In genomic region chr7:6362268-6363046, GRCm38 (mm10) we compare ENCODE assay signal across 9 mouse cellular contexts. TPM values are rescaled to one million over a fixed set of nuclear protein-coding genes. Genes with fewer than 3 reads are reported as not detected.
DNase-seq lines count a peak whose midpoint lies in the region; ATAC-seq and TF ChIP-seq lines count a peak whose summit lies in the region.
"Had no signal": no experiment of that assay in that cellular context is flagged by ENCODE, and none has a peak within 500 bp of the region (broad histone marks: within the 10 kb centered on the region; RNA-seq: fewer than 3 reads in every experiment).

No protein-coding gene starts in this region.

- H3K4me3 ChIP-seq in embryonic facial prominence, embryonic 14.5 days (ENCODE audit: low read depth, low read length) = peak overlapping the region; percentile 46
- peak overlapping the region; percentile 75 for H3K4me3 ChIP-seq in heart, adult 2 months
- H3K4me3 ChIP-seq in limb, embryonic 13.5 days = peak overlapping the region; percentile 59
- H3K4me3 ChIP-seq in midbrain, embryonic 16.5 days (ENCODE audit: low read depth, low read length) = peak overlapping the region; percentile 58

- peak overlapping the region; percentile 86 for H3K27ac ChIP-seq in embryonic facial prominence, embryonic 14.5 days (replicated peaks; ENCODE audit: low read depth, low read length)
- H3K27ac ChIP-seq in heart, adult 2 months = peak overlapping the region; percentile 71
- peak overlapping the region; percentile 87 for H3K27ac ChIP-seq in limb, embryonic 13.5 days
- H3K27ac ChIP-seq in midbrain, embryonic 16.5 days (ENCODE audit: low read length) = peak overlapping the region; percentile 91

- peaks cover 6% of the 10 kb centered on the region for H3K4me1 ChIP-seq in embryonic facial prominence, embryonic 14.5 days (ENCODE audit: control insufficient read depth, insufficient read depth, low read length)
- peaks cover 1% of the 10 kb centered on the region; the same call in 1 of the 2 replicates for H3K4me1 ChIP-seq in heart, adult 2 months (ENCODE audit: control insufficient read depth, insufficient read depth, low read length)
- H3K4me1 ChIP-seq in limb, embryonic 13.5 days = peaks cover 8% of the 10 kb centered on the region
- peaks cover 22% of the 10 kb centered on the region for H3K4me1 ChIP-seq in midbrain, embryonic 16.5 days (ENCODE audit: control insufficient read depth, insufficient read depth, low read length)

- peak; percentile 98 for DNase-seq in 3134 (ENCODE audit: extremely low read depth, insufficient read length, low spot score)
- peak; percentile 88 to 97 for DNase-seq in adrenal gland, postnatal 4 days (ENCODE audit: low spot score in 2 of 2)
- peak; percentile 99 for DNase-seq in embryonic facial prominence, embryonic 14.5 days (ENCODE audit: low spot score)
- peak; percentile 97 for DNase-seq in heart, adult 2 months
- peak; percentile 99 for DNase-seq in kidney, adult 8-10 months
- peak; percentile 84 to 97 for DNase-seq in spleen, postnatal 10 days (ENCODE audit: low spot score in 2 of 2)

- H3K79me2 ChIP-seq in heart, adult 2 months (replicated peaks; ENCODE audit: control insufficient read depth, insufficient read depth, low read length) = no peaks in the 10 kb centered on the region

- H3K27me3 ChIP-seq in embryonic facial prominence, embryonic 14.5 days (replicated peaks; ENCODE audit: control insufficient read depth, insufficient read depth, low read length) = no peaks in the 10 kb centered on the region
- H3K27me3 ChIP-seq in heart, adult 2 months (ENCODE audit: control insufficient read depth, insufficient read depth, low read length) = no peaks in the 10 kb centered on the region
- no peaks in the 10 kb centered on the region for H3K27me3 ChIP-seq in limb, embryonic 13.5 days
- H3K27me3 ChIP-seq in midbrain, embryonic 16.5 days (ENCODE audit: control insufficient read depth, insufficient read depth, low read depth, low read length) = no peaks in the 10 kb centered on the region

- intact Hi-C loops in heart, adult 2 months (cut with DNase I) = loop anchor here (1.0 to 5.0 kb wide), 7 partner anchors 21 to 935 kb away; partner anchors contain the start of genes Gm20715, Gm45844, Zfp28 and Zfp444

- no peak for TF ChIP-seq POLR2A in heart, adult 2 months (IDR thresholded peaks at IDR 0.05; ENCODE audit: insufficient read depth, low read depth, low read length)

- no peak for TF ChIP-seq EP300 in heart, adult 2 months (IDR thresholded peaks at IDR 0.05; ENCODE audit: insufficient read depth, low read depth, low read length)

- peak overlapping the region; percentile 66 for H3K9ac ChIP-seq in embryonic facial prominence, embryonic 14.5 days (ENCODE audit: low read depth, low read length)
- peak overlapping the region; percentile 56 for H3K9ac ChIP-seq in heart, adult 2 months (ENCODE audit: low read depth, low read length)
- H3K9ac ChIP-seq in limb, embryonic 13.5 days = peak overlapping the region; percentile 60
- H3K9ac ChIP-seq in midbrain, embryonic 16.5 days (ENCODE audit: low read depth, low read length) = peak overlapping the region; percentile 64

- no peaks in the 10 kb centered on the region for H3K9me3 ChIP-seq in embryonic facial prominence, embryonic 14.5 days (ENCODE audit: control insufficient read depth, low read length)
- no peaks in the 10 kb centered on the region for H3K9me3 ChIP-seq in limb, embryonic 13.5 days
- no peaks in the 10 kb centered on the region for H3K9me3 ChIP-seq in midbrain, embryonic 16.5 days (replicated peaks; ENCODE audit: control insufficient read depth, low read length, poor library complexity, severe bottlenecking)

- H3K36me3 ChIP-seq in embryonic facial prominence, embryonic 14.5 days (ENCODE audit: control insufficient read depth, insufficient read depth, low read length) = no peaks in the 10 kb centered on the region
- H3K36me3 ChIP-seq in heart, adult 2 months (ENCODE audit: control insufficient read depth, insufficient read depth, low read length) = no peaks in the 10 kb centered on the region
- H3K36me3 ChIP-seq in limb, embryonic 13.5 days = no peaks in the 10 kb centered on the region
- no peaks in the 10 kb centered on the region for H3K36me3 ChIP-seq in midbrain, embryonic 16.5 days (ENCODE audit: control insufficient read depth, insufficient read depth, low read length)

- WGBS in embryonic facial prominence, embryonic 14.5 days = under 1% methylated on average over 36 of the region's 38 CpGs
- under 1% methylated on average over 38 of the region's 38 CpGs for WGBS in heart, adult 2 months
- WGBS in limb, embryonic 13.5 days = 1% methylated on average over 38 of the region's 38 CpGs
- 0% methylated on average over 37 of the region's 38 CpGs for WGBS in midbrain, embryonic 16.5 days

- ATAC-seq in embryonic facial prominence, embryonic 14.5 days (ENCODE audit: low read depth) = peak; percentile 95
- ATAC-seq in limb, embryonic 13.5 days (ENCODE audit: low FRiP score, low read depth) = peak; percentile 93
- ATAC-seq in midbrain, embryonic 16.5 days = peak; percentile 93

- TF ChIP-seq CTCF in heart, adult 2 months (IDR thresholded peaks at IDR 0.05) = no peak

- H3K4me2 ChIP-seq in embryonic facial prominence, embryonic 14.5 days (ENCODE audit: low read depth, low read length) = peak overlapping the region; percentile 59
- H3K4me2 ChIP-seq in limb, embryonic 13.5 days (replicated peaks) = peak overlapping the region; percentile 76
- H3K4me2 ChIP-seq in midbrain, embryonic 16.5 days (ENCODE audit: low read length) = peak overlapping the region; percentile 75

RNA-seq across cellular contexts. Expression of gene Zfp78, which starts 0.6 kb away (rescaled TPM):
- total RNA-seq in adrenal gland, postnatal 4 days (2021) = 1 to 10 TPM; 3.9 to 4.0 TPM
- polyA plus RNA-seq in embryonic facial prominence, embryonic 14.5 days (2014; fragmentation: Nextera tagmentation; extraction: Ambion mirVana) = 2.9 and 3.2 TPM in 2 replicates
- total RNA-seq in heart, adult 2 months (2021) = 1 to 10 TPM; 1.6 to 3.4 TPM
- 0.49 and 1.5 TPM in 2 replicates for polyA plus RNA-seq in heart, adult 2 months (2012; rRNA removed)
- 2.7 and 3.7 TPM in 2 replicates for polyA plus RNA-seq in limb, embryonic 13.5 days (2015; fragmentation: Nextera tagmentation; extraction: Ambion mirVana)
- polyA plus RNA-seq in midbrain, embryonic 16.5 days (2015; fragmentation: Nextera tagmentation; extraction: Ambion mirVana) = 7.3 and 7.9 TPM in 2 replicates
- total RNA-seq: CH12.LX had no signal

RNA-seq across cellular contexts. Expression of gene Gm3854, which starts 18.9 kb away (rescaled TPM):
- total RNA-seq in adrenal gland, postnatal 4 days (2021) = 1 to 10 TPM; 1.6 to 1.7 TPM
- 1.3 and 1.4 TPM in 2 replicates for polyA plus RNA-seq in embryonic facial prominence, embryonic 14.5 days (2014; fragmentation: Nextera tagmentation; extraction: Ambion mirVana)
- total RNA-seq in heart, adult 2 months (2021) = under 1 TPM; 0.20 to 0.52 TPM
- polyA plus RNA-seq in heart, adult 2 months (2012; rRNA removed) = 0.08 and 0.12 TPM in 2 replicates
- 3.2 and 3.3 TPM in 2 replicates for polyA plus RNA-seq in limb, embryonic 13.5 days (2015; fragmentation: Nextera tagmentation; extraction: Ambion mirVana)
- polyA plus RNA-seq in midbrain, embryonic 16.5 days (2015; fragmentation: Nextera tagmentation; extraction: Ambion mirVana) = 8.6 TPM in 2 replicates
- total RNA-seq: CH12.LX had no signal

RNA-seq across cellular contexts. Expression of gene Zfp28, which starts 20.6 kb away (rescaled TPM):
- 1 to 10 TPM; 6.8 to 9.0 TPM for total RNA-seq in adrenal gland, postnatal 4 days (2021)
- 8.5 and 8.9 TPM in 2 replicates for polyA plus RNA-seq in embryonic facial prominence, embryonic 14.5 days (2014; fragmentation: Nextera tagmentation; extraction: Ambion mirVana)
- 1 to 10 TPM; 1.8 to 2.8 TPM for total RNA-seq in heart, adult 2 months (2021)
- polyA plus RNA-seq in heart, adult 2 months (2012; rRNA removed) = 2.6 and 4.1 TPM in 2 replicates
- polyA plus RNA-seq in limb, embryonic 13.5 days (2015; fragmentation: Nextera tagmentation; extraction: Ambion mirVana) = 11.8 and 12.5 TPM in 2 replicates
- 13.1 and 17.2 TPM in 2 replicates for polyA plus RNA-seq in midbrain, embryonic 16.5 days (2015; fragmentation: Nextera tagmentation; extraction: Ambion mirVana)

RNA-seq across cellular contexts. Expression of gene Zfp583, which starts 31.4 kb away (rescaled TPM):
- total RNA-seq in adrenal gland, postnatal 4 days (2021) = 1 to 10 TPM; 3.1 to 5.4 TPM
- 6.2 and 6.5 TPM in 2 replicates for polyA plus RNA-seq in embryonic facial prominence, embryonic 14.5 days (2014; fragmentation: Nextera tagmentation; extraction: Ambion mirVana)
- total RNA-seq in heart, adult 2 months (2021) = 1 to 10 TPM; 1.4 to 3.2 TPM
- 1.2 and 1.7 TPM in 2 replicates for polyA plus RNA-seq in heart, adult 2 months (2012; rRNA removed)
- 9.3 and 9.6 TPM in 2 replicates for polyA plus RNA-seq in limb, embryonic 13.5 days (2015; fragmentation: Nextera tagmentation; extraction: Ambion mirVana)
- 16.9 and 17.4 TPM in 2 replicates for polyA plus RNA-seq in midbrain, embryonic 16.5 days (2015; fragmentation: Nextera tagmentation; extraction: Ambion mirVana)
- total RNA-seq: CH12.LX had no signal

RNA-seq across cellular contexts. Expression of gene Smim17, which starts 36.1 kb away (rescaled TPM):
- total RNA-seq in adrenal gland, postnatal 4 days (2021) = under 1 TPM; 0.17 to 0.40 TPM
- polyA plus RNA-seq in embryonic facial prominence, embryonic 14.5 days (2014; fragmentation: Nextera tagmentation; extraction: Ambion mirVana) = 0.12 and 0.18 TPM in 2 replicates
- not detected for total RNA-seq in heart, adult 2 months (2021)
- not detected in 2 replicates for polyA plus RNA-seq in heart, adult 2 months (2012; rRNA removed)
- polyA plus RNA-seq in limb, embryonic 13.5 days (2015; fragmentation: Nextera tagmentation; extraction: Ambion mirVana) = 0.41 TPM in 1 of 2 replicates, not detected in the other
- polyA plus RNA-seq in midbrain, embryonic 16.5 days (2015; fragmentation: Nextera tagmentation; extraction: Ambion mirVana) = 5.8 and 7.7 TPM in 2 replicates
- total RNA-seq: CH12.LX had no signal

Comparison
In these comparisons a context has a peak if more than half of its experiments do, and no peak if none do; other contexts are left out.
1. Peak in every context shown above with its lines: DNase-seq, ATAC-seq, H3K4me3 ChIP-seq and H3K27ac ChIP-seq.